Mouse (Mus musculus) adrenal gland, postnatal 36 days (tissue): ENCODE results near the gene Zup1. TPM values are rescaled to one million over a fixed set of nuclear protein-coding genes. Genes with fewer than 3 reads are reported as not detected.
"Not testable (repeated sequence)": the region's sequence is repeated elsewhere in the genome, so short reads cannot be mapped to it uniquely, and the experiment has no call there.

Experiments
- DNase-seq, 2 experiments: peaks; one replicate each; pipeline ENCODE4 v3.0.0; 2021; ENCODE audit warnings: mixed read lengths in 1 of 2
- long read RNA-seq, 2 experiments: library from polyadenylated mRNA; stranded (forward); transcript quantifications; one replicate each; pipeline ENCODE4 v2.0.0; 2021; ENCODE audit warnings: borderline sequencing depth in 2 of 2
- total RNA-seq, 2 experiments: library from RNA; stranded (reverse); gene quantifications; 2 replicates each; pipeline ENCODE4 v1.2.3; 2021

The Zup1 gene
- total RNA-seq = 10 to 100 TPM; 14.6 to 15.5 TPM
- long read RNA-seq, experiment 1, transcript Zup1-202 (11 exons, 2,180 nt) = major isoform, 6 of 14 reads
- long read RNA-seq, experiment 1, partial matches to known transcripts = 2 of 14 reads
- long read RNA-seq, experiment 1, other reads (novel, unspliced or antisense) = 5 of 14 reads
- long read RNA-seq, experiment 2, partial matches to known transcripts = 1 of 3 reads
- long read RNA-seq, experiment 2, other reads (novel, unspliced or antisense) = 0 of 3 reads

DNA sequence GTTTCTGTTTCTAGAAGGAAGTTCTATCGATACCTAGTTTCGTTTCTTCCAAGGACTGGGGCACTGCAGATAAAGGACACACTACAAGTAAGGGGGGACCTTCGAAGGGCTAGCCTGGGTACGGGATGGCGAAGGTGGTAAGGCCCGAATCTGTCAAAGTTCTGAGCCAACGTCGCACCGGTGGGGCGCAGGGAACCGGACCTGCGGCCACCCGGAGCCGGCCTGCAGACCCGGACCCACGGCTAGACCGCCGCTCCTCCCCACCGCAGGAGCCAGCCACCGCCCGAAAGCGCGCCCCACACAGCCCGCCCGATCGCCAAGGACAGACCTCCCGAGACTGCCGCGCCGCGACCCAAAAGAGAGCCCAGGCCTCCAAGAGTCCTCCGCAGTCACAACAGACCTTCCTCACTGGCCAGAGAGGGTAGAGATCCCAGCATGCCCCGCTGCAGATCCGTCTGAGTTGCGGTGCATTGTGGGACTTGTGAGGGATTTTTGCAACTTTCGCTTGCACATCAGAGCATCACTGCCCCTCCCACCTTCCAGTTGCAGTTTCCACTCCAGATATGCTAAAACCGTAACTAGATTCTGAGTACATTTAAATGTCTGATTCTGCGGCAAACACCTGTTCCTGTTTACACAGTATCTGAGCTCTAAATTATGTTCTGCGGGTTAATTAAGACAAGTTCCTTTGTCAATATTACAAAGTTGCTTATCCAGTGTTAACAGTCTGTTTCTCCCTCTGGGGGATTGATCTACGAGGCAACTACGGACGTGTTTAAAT lies at the start of gene Zup1:
Zup1 (minus strand) TSS at position 467 of the 781 bp plus-strand sequence.
- peak; percentile 87 to 90 for DNase-seq

DNA sequence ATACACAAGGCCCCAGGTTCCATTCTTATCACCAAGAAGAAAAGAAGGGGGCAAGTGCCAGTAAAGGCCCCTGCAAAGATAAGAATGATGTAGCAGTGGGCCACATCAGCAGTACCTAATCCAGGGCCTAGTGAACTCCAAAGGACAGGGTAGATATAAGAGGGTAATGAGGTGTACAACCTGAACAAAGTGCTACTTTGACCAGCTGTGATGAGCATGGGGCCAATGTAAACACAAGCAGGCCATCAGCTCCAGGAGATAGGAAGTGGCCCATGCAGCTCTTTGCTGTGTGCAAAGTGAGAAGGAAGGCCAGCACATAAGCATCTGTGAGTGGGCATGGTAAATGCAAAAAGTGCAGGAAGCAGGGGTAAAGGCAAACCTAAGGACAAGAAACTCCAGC lies 47.3 kb upstream of the Zup1 start:
- no peak for DNase-seq

DNA sequence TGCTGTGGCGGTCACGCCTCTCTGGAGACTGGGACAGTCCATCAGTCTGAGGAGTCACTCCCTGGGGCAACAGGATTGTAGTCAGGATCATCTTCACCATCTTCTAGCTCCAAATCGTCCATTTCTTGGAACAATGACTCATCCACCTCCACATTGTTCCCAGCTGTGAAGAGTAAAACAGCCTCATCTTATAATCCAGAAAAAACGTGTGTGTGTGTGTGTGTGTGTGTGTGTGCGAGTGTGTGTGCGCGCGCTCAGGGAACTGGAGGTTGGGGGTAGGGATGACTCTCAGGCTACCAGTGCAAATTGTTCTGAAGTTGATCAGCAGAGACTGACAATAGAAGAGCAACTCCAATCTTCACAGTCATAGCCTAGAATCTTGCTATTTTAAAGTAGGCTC lies 45.6 kb upstream of the Zup1 start:
- not testable (repeated sequence) for DNase-seq

DNA sequence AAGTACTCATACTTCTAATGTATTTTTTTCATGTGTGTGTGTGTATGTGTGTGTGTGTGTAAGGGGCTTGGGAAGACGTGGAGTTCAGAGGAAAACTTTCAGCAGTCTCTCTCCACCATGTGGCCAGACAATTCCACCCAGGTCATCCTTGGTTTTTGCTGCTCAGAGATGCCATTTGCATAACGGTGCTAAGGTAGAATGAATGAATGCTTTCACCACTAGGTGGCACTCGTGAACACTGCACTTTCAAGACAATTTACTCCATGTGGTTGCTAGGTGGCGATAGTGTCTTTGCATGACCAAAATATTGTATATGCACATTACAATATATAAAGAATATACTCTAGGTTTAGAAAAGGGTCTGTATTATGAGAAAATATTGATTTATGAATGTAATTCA lies 35.7 kb upstream of the Zup1 start:
- peak; percentile 30 to 58 for DNase-seq

DNA sequence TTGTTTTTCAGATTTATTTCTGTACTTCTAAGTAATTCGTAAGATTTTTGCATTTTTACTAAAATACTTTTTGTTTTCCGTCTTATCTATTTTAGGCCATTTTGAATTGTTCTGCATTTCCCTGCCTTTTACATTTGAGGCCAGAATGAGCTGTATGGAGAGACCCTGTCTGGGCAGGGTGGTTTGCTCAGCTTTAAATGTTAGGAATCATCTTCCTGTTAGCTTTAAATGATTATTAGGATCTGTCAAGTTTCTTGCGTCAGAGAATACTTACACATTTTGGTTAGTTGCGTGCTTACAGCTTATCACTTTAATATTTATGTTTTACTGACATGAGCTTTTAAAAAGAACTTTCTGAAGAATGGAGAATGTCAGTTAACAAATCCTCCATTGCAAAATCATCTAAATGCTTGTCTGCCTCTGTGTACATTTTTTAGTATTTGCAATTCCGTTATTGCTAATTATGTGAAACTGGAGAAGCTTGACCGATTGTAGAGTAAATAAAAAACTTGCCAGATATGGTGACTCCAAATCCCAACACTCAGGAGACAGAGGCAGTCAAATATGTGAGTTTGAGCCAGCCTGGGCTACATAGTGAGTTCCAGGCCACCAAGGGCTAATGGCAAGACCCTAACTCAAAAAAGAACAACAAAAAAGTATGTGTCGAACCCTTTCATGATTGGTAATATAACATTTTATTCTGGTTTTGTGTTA lies 23.9 kb upstream of the Zup1 start:
- no peak for DNase-seq

DNA sequence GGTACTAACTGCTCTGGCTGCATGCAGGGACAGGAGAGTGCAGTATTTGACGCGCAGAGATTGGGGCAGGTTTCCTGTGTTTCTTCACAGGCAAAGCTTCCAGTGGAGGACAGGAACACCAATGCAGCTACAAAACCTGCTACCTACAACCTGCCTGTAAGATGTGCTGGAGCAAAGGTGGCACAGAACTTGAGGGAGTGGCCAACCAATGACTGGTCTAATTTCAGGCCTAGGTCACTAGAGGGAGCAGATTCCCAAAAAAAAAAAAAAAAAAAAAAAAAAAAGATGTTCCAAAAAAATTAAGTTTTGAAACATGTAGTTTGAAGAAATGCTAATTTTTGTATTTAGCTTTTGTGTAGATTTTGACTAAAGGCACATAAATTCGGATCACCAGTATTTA lies 1.4 kb upstream of the Zup1 start:
- no peak for DNase-seq

DNA sequence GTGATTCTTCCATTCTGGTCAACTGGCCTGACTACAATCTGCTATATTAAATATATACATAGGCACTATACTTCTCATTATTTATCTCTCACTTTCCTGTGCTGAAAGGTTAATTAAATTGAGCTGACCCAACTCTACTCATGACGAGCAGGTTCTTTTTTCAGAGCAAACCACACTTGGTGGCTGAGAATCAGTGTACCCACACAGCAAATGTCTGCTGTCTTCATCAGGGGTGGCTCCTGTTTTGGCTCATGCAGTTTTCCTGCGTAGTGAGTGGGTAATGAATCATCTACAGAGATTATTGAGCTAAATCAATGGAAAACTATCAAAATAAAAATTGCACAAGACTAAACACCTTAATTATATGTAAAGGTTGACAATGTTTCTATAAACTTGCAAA lies 4.7 kb downstream of the Zup1 start:
- no peak for DNase-seq

DNA sequence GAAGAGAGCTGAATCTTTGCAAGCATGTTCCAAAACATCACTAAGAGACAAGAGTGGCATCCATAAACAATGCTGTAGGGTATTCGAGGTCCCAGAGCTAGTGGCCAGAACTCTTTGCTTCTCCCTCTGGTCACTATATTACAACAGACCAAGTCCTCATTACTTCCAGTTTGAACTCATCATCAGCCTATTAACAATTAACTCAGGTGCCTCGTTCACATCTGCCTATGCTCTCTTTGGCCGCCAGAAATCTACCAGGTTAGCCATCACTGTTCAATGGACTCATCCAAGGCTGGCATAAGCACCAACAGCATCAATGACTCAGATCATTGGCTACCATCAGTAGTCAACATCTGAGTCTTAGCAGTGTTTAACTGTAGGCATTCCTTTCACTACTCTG lies 5.7 kb downstream of the Zup1 start:
- DNase-seq = no peak

DNA sequence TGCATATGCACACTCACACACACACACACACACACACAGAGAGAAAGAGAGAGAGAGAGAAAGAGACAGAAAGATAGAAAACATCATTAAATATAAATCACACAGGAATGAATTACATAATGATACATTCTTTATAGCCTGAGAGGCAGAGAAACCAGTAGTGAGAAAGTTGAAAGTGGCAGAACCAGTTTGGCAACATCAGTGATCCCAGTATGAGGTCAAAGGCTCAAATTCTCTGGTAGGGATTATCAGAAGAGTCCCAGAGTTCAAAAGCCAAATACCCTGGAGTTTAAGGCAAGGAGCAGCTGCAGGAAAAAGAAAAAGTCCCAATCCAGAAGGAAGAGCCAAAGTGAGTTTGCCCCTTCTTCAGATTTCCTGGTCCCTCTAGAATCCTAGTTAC lies 10.4 kb downstream of the Zup1 start:
- DNase-seq = no peak

DNA sequence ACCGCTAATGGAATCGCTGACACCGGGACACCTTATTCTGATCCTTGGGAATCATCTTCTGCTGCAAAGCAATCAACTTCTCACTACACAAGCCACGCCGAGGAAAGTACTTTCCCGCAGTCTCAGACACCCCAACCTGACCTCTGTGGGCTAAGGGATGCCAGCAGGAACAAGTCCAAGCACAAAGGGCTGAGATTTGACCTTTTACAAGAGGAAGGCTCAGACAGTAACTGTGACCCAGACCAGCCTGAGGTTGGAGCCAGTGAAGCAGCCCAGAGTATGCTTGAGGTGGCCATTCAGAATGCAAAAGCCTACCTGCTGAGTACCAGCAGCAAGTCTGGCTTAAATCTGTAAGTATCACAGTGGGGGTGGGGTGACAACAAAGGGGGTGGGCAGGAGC lies 45.6 kb downstream of the Zup1 start:
- peak; percentile 7 to 17 for DNase-seq

DNA sequence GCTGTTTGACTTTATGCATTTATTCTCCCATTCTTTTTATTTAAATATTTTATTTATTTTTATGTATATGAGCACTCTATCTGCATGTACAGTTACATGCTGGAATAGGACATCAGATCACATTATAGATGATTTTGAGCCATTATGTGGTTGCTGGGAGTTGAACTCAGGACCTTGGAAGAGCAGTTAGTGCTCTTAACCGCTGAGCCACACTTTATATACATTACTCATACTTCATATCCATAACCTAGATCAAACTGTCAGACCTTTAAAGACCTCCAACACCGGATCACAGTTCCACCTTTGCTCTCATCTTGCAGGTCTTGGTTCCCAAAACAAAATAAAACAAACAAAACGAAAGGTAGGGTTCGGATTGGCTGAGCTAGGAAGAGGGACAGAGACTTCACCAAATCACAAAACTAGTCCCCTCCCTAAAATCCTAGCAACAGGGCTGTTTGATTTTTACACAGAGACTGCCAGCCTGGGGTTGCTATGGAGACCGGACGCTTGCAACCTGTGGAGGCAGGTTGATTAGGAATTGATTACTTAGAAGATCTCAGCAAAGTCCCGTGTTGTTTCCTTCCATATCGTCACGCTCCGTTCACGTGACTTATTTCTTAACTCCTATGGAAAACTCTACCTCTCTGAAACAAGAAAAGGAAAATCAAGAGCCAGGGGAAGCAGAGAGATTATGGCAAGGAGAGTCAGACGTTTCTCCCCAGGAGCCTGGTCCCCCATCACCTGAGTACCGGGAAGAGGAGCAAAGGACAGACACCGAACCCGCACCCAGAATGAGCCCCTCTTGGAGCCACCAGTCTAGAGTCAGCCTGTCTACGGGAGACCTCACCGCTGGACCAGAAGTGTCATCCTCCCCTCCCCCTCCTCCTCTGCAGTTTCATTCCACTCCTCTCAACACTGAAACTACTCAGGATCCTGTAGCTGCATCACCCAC lies 46.3 kb downstream of the Zup1 start, which contains the start of gene Rsph4a:
Rsph4a (plus strand) TSS at position 582 of the 952 bp plus-strand sequence.
- peak; percentile 54 to 68 for DNase-seq

DNA sequence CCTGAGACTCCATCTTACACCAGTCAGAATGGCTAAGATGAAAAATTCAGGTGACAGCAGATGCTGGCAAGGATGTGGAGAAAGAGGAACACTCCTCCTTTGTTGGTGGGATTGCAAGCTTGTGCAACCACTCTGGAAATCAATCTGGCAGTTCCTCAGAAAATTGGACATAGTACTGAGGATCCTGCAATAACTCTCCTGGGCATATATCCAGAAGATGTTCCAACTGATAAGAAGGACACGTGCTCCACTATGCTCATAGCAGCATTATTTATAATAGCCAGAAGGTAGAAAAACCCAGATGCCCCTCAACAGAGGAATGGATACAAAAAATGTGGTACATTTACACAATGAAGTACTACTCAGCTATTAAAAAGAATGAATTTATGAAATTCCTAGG lies 49.5 kb downstream of the Zup1 start:
- DNase-seq = not testable (repeated sequence)

DNA sequence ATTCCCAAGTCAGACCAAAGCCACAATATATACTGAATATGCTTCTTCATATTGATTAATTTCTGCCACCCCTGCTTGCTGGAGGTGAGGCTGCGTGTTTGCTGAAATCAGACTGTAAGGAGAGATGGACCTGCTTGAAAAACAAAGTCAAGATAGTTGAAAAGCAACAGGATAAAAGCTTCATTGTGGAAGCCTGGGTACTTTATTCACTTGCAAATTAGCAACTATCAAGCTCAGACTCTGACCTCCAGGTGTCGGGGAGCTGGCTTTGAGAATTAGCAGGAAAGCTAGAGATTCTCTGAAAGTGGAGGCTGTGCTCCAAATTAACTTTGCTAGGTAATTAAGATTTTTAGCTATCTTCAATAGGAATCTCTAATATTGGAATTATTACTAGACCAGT lies 68.7 kb downstream of the Zup1 start:
- DNase-seq = not testable (repeated sequence)

DNA sequence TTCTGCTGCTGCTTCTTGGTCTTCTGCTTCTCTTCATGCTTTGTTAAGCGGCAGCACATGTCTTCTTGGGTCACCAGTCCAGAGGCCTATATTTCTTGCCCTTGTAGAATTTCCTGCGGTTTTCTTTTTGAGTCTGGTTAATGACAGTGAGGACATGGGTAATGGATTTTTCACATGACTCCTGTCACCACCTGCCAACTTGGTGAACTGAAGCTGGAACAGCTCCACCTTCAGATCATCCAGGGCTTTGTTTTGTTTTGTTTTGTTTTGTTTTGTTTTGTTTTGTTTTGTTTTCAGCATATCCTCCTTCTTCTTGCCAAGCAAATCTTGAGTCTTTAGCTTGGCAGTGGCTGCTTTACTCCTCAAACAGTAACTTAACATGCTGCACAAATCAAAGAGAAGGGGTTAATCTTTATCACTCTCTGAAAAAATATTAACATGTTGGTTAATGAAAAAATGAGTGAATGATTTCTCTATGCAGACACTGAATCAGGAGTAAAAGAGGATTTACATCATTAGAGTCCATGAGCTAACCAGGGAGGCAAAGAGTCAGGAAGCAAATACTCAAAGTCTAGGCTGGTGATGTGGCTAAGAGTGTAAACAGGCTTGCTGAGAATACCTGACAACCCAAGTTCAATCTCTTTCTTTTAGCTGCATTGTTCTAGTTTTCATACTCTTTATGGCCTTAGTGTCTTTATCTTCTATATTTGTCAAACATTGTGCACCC lies 78.2 kb downstream of the Zup1 start:
- DNase-seq = no peak

DNA sequence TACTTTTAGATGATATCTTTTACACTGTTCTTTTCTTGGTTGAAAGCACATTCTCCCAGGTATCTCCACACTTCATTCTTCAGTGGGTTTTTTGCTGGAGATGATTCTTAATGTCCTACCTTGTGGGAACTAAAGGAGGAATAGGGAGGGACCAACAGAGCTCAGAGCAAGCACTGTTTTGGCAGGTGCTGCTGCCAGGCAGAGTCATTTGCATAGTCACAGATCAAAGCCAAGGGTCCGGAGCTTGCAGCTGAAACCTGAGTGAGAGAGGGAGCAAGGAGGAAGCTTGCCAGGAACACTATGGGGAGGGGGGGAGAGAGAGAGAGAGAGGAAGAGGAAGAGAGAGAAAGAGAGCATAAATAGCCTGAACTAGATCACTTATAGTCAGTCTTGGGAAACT lies 80.6 kb downstream of the Zup1 start:
- no peak for DNase-seq

Other genes starting within 250 kb of the Zup1 start
- gene Sult3a2, start 164.6 kb downstream of the Zup1 start, total RNA-seq = not detected
- gene Sult3a1, start 93.5 kb downstream of the Zup1 start, total RNA-seq = not detected
- 1 to 10 TPM in 1 of 2 experiments, under 1 TPM in 1; 0.20 to 1.1 TPM for gene Rsph4a, start 46.2 kb downstream of the Zup1 start, total RNA-seq
- gene Rwdd1, start 68.4 kb upstream of the Zup1 start, total RNA-seq = 100 to 1,000 TPM in 1 of 2 experiments, 10 to 100 TPM in 1; 99.1 to 102 TPM
- not detected for gene Trappc3l, start 86.3 kb upstream of the Zup1 start, total RNA-seq
- not detected for gene Calhm4, start 93.0 kb upstream of the Zup1 start, total RNA-seq
- gene Calhm5, start 145.2 kb upstream of the Zup1 start, total RNA-seq = under 1 TPM; 0.23 to 0.26 TPM
- gene Calhm6, start 176.7 kb upstream of the Zup1 start, total RNA-seq = under 1 TPM; 0.66 to 0.76 TPM